Mouse (Mus musculus): ENCODE data around the gene Hivep3. TPM values are rescaled to one million over a fixed set of nuclear protein-coding genes. Genes with fewer than 3 reads are reported as not detected.

Hivep3 gene
- polyA plus RNA-seq, 1 experiment: 23.1 TPM

- peaks cover 9% of the 10 kb centered on the region; the same call in 1 of the 2 replicates for H3K4me1 ChIP-seq (ENCODE audit: control insufficient read depth, insufficient read depth, low read length)
- TF ChIP-seq POLR2A (IDR thresholded peaks at IDR 0.05; ENCODE audit: borderline replicate concordance, extremely low read depth, low read depth, low read length): no peak
- no peak for TF ChIP-seq CTCF (IDR thresholded peaks at IDR 0.05; ENCODE audit: insufficient read depth, low read length)
- no peak overlapping the region for H3K4me3 ChIP-seq (replicated peaks; ENCODE audit: extremely low read depth, low read depth, low read length)
- WGBS: 47% methylated on average over 7 of the region's 7 CpGs
- DNase-seq: no peak
Measured at GRCm38 (mm10) chr4:120037007-120037406, 303.4 kb downstream of the Hivep3 start.

- no peak for DNase-seq
- WGBS: 74% methylated on average over 2 of the region's 2 CpGs
- TF ChIP-seq CTCF (IDR thresholded peaks at IDR 0.05; ENCODE audit: insufficient read depth, low read length): no peak
- no peak for TF ChIP-seq POLR2A (IDR thresholded peaks at IDR 0.05; ENCODE audit: borderline replicate concordance, extremely low read depth, low read depth, low read length)
- Histone ChIP-seq H3K4me1 (ENCODE audit: control insufficient read depth, insufficient read depth, low read length) (no peaks in the 10 kb centered on the region), H3K4me3 (replicated peaks; ENCODE audit: extremely low read depth, low read depth, low read length) (no peak overlapping the region)
Measured at GRCm38 (mm10) chr4:120041520-120041919, 307.9 kb downstream of the Hivep3 start.

- TF ChIP-seq POLR2A (IDR thresholded peaks at IDR 0.05; ENCODE audit: borderline replicate concordance, extremely low read depth, low read depth, low read length): no peak
- no peak for TF ChIP-seq CTCF (IDR thresholded peaks at IDR 0.05; ENCODE audit: insufficient read depth, low read length)
- no peaks in the 10 kb centered on the region for H3K4me1 ChIP-seq (ENCODE audit: control insufficient read depth, insufficient read depth, low read length)
- DNase-seq: no peak
- H3K4me3 ChIP-seq (replicated peaks; ENCODE audit: extremely low read depth, low read depth, low read length): no peak overlapping the region
- WGBS: 77% methylated on average over 7 of the region's 7 CpGs
Measured at GRCm38 (mm10) chr4:120042480-120042879, 308.9 kb downstream of the Hivep3 start.

- no peaks in the 10 kb centered on the region for H3K4me1 ChIP-seq (ENCODE audit: control insufficient read depth, insufficient read depth, low read length)
- H3K4me3 ChIP-seq (replicated peaks; ENCODE audit: extremely low read depth, low read depth, low read length): no peak overlapping the region
- DNase-seq: no peak
- 80% methylated on average over 5 of the region's 5 CpGs for WGBS
- TF ChIP-seq CTCF (IDR thresholded peaks at IDR 0.05; ENCODE audit: insufficient read depth, low read length): no peak
- no peak for TF ChIP-seq POLR2A (IDR thresholded peaks at IDR 0.05; ENCODE audit: borderline replicate concordance, extremely low read depth, low read depth, low read length)
Measured at GRCm38 (mm10) chr4:120044612-120045011, 311.0 kb downstream of the Hivep3 start.

- TF ChIP-seq POLR2A (IDR thresholded peaks at IDR 0.05; ENCODE audit: borderline replicate concordance, extremely low read depth, low read depth, low read length) (no peak), CTCF (IDR thresholded peaks at IDR 0.05; ENCODE audit: insufficient read depth, low read length) (no peak)
- WGBS: 45% methylated on average over 5 of the region's 5 CpGs
Measured at GRCm38 (mm10) chr4:120045131-120045537, 311.6 kb downstream of the Hivep3 start.

GRCm38 (mm10) chr4:120045871-120046270 lies 312.3 kb downstream of the Hivep3 start:
- no peak for DNase-seq
- TF ChIP-seq CTCF (IDR thresholded peaks at IDR 0.05; ENCODE audit: insufficient read depth, low read length) (no peak), POLR2A (IDR thresholded peaks at IDR 0.05; ENCODE audit: borderline replicate concordance, extremely low read depth, low read depth, low read length) (no peak)
- Histone ChIP-seq H3K4me3 (replicated peaks; ENCODE audit: extremely low read depth, low read depth, low read length) (no peak overlapping the region), H3K4me1 (ENCODE audit: control insufficient read depth, insufficient read depth, low read length) (no peaks in the 10 kb centered on the region)
- WGBS: 78% methylated on average over 7 of the region's 7 CpGs

More at GRCm38 (mm10) chr4:120045131-120045537, 311.6 kb downstream of the Hivep3 start:
- Histone ChIP-seq H3K4me1 (ENCODE audit: control insufficient read depth, insufficient read depth, low read length) (no peaks in the 10 kb centered on the region), H3K4me3 (replicated peaks; ENCODE audit: extremely low read depth, low read depth, low read length) (no peak overlapping the region)
- DNase-seq: no peak

- TF ChIP-seq CTCF (IDR thresholded peaks at IDR 0.05; ENCODE audit: insufficient read depth, low read length) (no peak), POLR2A (IDR thresholded peaks at IDR 0.05; ENCODE audit: borderline replicate concordance, extremely low read depth, low read depth, low read length) (no peak)
- WGBS: 40% methylated on average over 4 of the region's 4 CpGs
- no peaks in the 10 kb centered on the region for H3K4me1 ChIP-seq (ENCODE audit: control insufficient read depth, insufficient read depth, low read length)
- no peak overlapping the region for H3K4me3 ChIP-seq (replicated peaks; ENCODE audit: extremely low read depth, low read depth, low read length)
- DNase-seq: no peak
Measured at GRCm38 (mm10) chr4:120047060-120047459, 313.5 kb downstream of the Hivep3 start.

- no peak overlapping the region for H3K4me3 ChIP-seq (replicated peaks; ENCODE audit: extremely low read depth, low read depth, low read length)
- H3K4me1 ChIP-seq (ENCODE audit: control insufficient read depth, insufficient read depth, low read length): no peaks in the 10 kb centered on the region
- no peak for TF ChIP-seq POLR2A (IDR thresholded peaks at IDR 0.05; ENCODE audit: borderline replicate concordance, extremely low read depth, low read depth, low read length)
- TF ChIP-seq CTCF (IDR thresholded peaks at IDR 0.05; ENCODE audit: insufficient read depth, low read length): no peak
- 93% methylated on average over 4 of the region's 4 CpGs for WGBS
- DNase-seq: no peak
Measured at GRCm38 (mm10) chr4:120048274-120048673, 314.7 kb downstream of the Hivep3 start.

GRCm38 (mm10) chr4:120049857-120050256 lies 316.3 kb downstream of the Hivep3 start:
- no peak for DNase-seq
- Histone ChIP-seq H3K4me1 (ENCODE audit: control insufficient read depth, insufficient read depth, low read length) (no peaks in the 10 kb centered on the region), H3K4me3 (replicated peaks; ENCODE audit: extremely low read depth, low read depth, low read length) (no peak overlapping the region)
- no peak for TF ChIP-seq CTCF (IDR thresholded peaks at IDR 0.05; ENCODE audit: insufficient read depth, low read length)
- no peak for TF ChIP-seq POLR2A (IDR thresholded peaks at IDR 0.05; ENCODE audit: borderline replicate concordance, extremely low read depth, low read depth, low read length)
- 96% methylated on average over 3 of the region's 3 CpGs for WGBS

- TF ChIP-seq CTCF (IDR thresholded peaks at IDR 0.05; ENCODE audit: insufficient read depth, low read length): no peak
- TF ChIP-seq POLR2A (IDR thresholded peaks at IDR 0.05; ENCODE audit: borderline replicate concordance, extremely low read depth, low read depth, low read length): no peak
- DNase-seq: no peak
- no peaks in the 10 kb centered on the region for H3K4me1 ChIP-seq (ENCODE audit: control insufficient read depth, insufficient read depth, low read length)
- no peak overlapping the region for H3K4me3 ChIP-seq (replicated peaks; ENCODE audit: extremely low read depth, low read depth, low read length)
Measured at GRCm38 (mm10) chr4:120052481-120052880, 318.9 kb downstream of the Hivep3 start.

Measured in lung, adult 2 months (tissue).